ENCODE assay signal across 8 mouse cellular contexts in genomic region chr12:70967581-70967980, GRCm38 (mm10). TPM values are rescaled to one million over a fixed set of nuclear protein-coding genes. Genes with fewer than 3 reads are reported as not detected.
DNase-seq lines count a peak whose midpoint lies in the region; ATAC-seq lines count a peak whose summit lies in the region.

No protein-coding gene starts in this region.

- no peaks in the 10 kb centered on the region for H3K27me3 ChIP-seq in limb, embryonic 10.5 days (ENCODE audit: low read depth, poor library complexity, severe bottlenecking)
- H3K27me3 ChIP-seq in stomach, embryonic 15.5 days (replicated peaks): no peaks in the 10 kb centered on the region

- H3K27ac ChIP-seq in limb, embryonic 10.5 days: peak overlapping the region; percentile 92
- peak overlapping the region; percentile 99 for H3K27ac ChIP-seq in stomach, embryonic 15.5 days

- H3K4me1 ChIP-seq in limb, embryonic 10.5 days: peaks cover 9% of the 10 kb centered on the region
- peaks cover 5% of the 10 kb centered on the region; the same call in 1 of the 2 replicates for H3K4me1 ChIP-seq in stomach, embryonic 15.5 days

- H3K9ac ChIP-seq in stomach, embryonic 15.5 days: peak overlapping the region; percentile 55; the same call in 1 of the 2 replicates

- no peak for ATAC-seq in stomach, embryonic 15.5 days (ENCODE audit: insufficient read depth, low FRiP score, low read depth)
- ATAC-seq in cerebellum, adult (ENCODE audit: insufficient number of reproducible peaks, low FRiP score, low TSS enrichment): no peak

- 40% methylated on average over 8 of the region's 8 CpGs for WGBS in limb, embryonic 10.5 days
- 26% methylated on average over 8 of the region's 8 CpGs for WGBS in stomach, embryonic 15.5 days

- H3K36me3 ChIP-seq in limb, embryonic 10.5 days: peaks cover 16% of the 10 kb centered on the region
- 0 out of 2 replicates have a peak, but pooled peaks cover 8% of the 10 kb centered on the region for H3K36me3 ChIP-seq in stomach, embryonic 15.5 days

- DNase-seq in adrenal gland, adult 2 months: peak; percentile 12
- no peak for DNase-seq in adrenal gland, postnatal 36 days
- peak; percentile 5 for DNase-seq in ovary, postnatal 36 days (ENCODE audit: low spot score)
- DNase-seq in ovary, postnatal 10 days (ENCODE audit: low spot score): no peak
- no peak for DNase-seq in limb, embryonic 10.5 days (ENCODE audit: low spot score)
- no peak for DNase-seq in frontal cortex, postnatal 36 days (ENCODE audit: low spot score in 2 of 2)

- peak overlapping the region; percentile 66 for H3K4me3 ChIP-seq in limb, embryonic 10.5 days
- H3K4me3 ChIP-seq in stomach, embryonic 15.5 days (replicated peaks): peak overlapping the region; percentile 76

- no peaks in the 10 kb centered on the region for H3K9me3 ChIP-seq in limb, embryonic 10.5 days (replicated peaks)
- no peaks in the 10 kb centered on the region for H3K9me3 ChIP-seq in stomach, embryonic 15.5 days

- H3K4me2 ChIP-seq in stomach, embryonic 15.5 days: peak overlapping the region; percentile 63

RNA-seq across cellular contexts. Expression of gene Psma3, which starts 6.8 kb away (rescaled TPM):
- total RNA-seq in adrenal gland, adult 2 months (2021): 100 to 1,000 TPM; 369 to 448 TPM
- polyA plus RNA-seq in adrenal gland, adult 2 months (2012; rRNA removed): 6.2 and 6.8 TPM in 2 replicates
- 100 to 1,000 TPM; 366 to 395 TPM for total RNA-seq in adrenal gland, postnatal 36 days (2021)
- 656 and 733 TPM in 2 replicates for polyA plus RNA-seq in limb, embryonic 10.5 days (2016; fragmentation: Nextera tagmentation; extraction: Ambion mirVana)
- 521 and 644 TPM in 2 replicates for polyA plus RNA-seq in stomach, embryonic 15.5 days (2015; fragmentation: Nextera tagmentation; extraction: Ambion mirVana)

RNA-seq across cellular contexts. Expression of gene Actr10, which starts 29.9 kb away (rescaled TPM):
- total RNA-seq in adrenal gland, adult 2 months (2021): 100 to 1,000 TPM; 192 to 229 TPM
- polyA plus RNA-seq in adrenal gland, adult 2 months (2012; rRNA removed): 7.4 and 11.1 TPM in 2 replicates
- total RNA-seq in adrenal gland, postnatal 36 days (2021): 100 to 1,000 TPM; 205 to 206 TPM
- 221 and 232 TPM in 2 replicates for polyA plus RNA-seq in limb, embryonic 10.5 days (2016; fragmentation: Nextera tagmentation; extraction: Ambion mirVana)
- polyA plus RNA-seq in stomach, embryonic 15.5 days (2015; fragmentation: Nextera tagmentation; extraction: Ambion mirVana): 184 and 210 TPM in 2 replicates

RNA-seq across cellular contexts. Expression of gene Arid4a, which starts 48.2 kb away (rescaled TPM):
- 10 to 100 TPM; 19.0 to 20.1 TPM for total RNA-seq in adrenal gland, adult 2 months (2021)
- 1.7 and 1.8 TPM in 2 replicates for polyA plus RNA-seq in adrenal gland, adult 2 months (2012; rRNA removed)
- total RNA-seq in adrenal gland, postnatal 36 days (2021): 10 to 100 TPM; 21.2 to 22.3 TPM
- polyA plus RNA-seq in limb, embryonic 10.5 days (2016; fragmentation: Nextera tagmentation; extraction: Ambion mirVana): 24.8 and 31.2 TPM in 2 replicates
- 37.1 and 37.8 TPM in 2 replicates for polyA plus RNA-seq in stomach, embryonic 15.5 days (2015; fragmentation: Nextera tagmentation; extraction: Ambion mirVana)

Comparison
In these comparisons a context has a peak if more than half of its experiments do, and no peak if none do; other contexts are left out.
1. DNase-seq: peak in adrenal gland, adult 2 months (single experiment) and ovary, postnatal 36 days (single experiment); none in adrenal gland, postnatal 36 days (0 of 2), ovary, postnatal 10 days (single experiment), limb, embryonic 10.5 days (single experiment) and frontal cortex, postnatal 36 days (0 of 2).
2. RNA of gene Psma3, which starts 6.8 kb away (polyA plus RNA-seq): 656 to 733 TPM in limb, embryonic 10.5 days and 521 to 644 TPM in stomach, embryonic 15.5 days; 6.2 to 6.8 TPM in adrenal gland, adult 2 months; every median in the first group is over 10 times any median in the second.
3. RNA of gene Actr10, which starts 29.9 kb away (polyA plus RNA-seq): 221 to 232 TPM in limb, embryonic 10.5 days and 184 to 210 TPM in stomach, embryonic 15.5 days; 7.4 to 11.1 TPM in adrenal gland, adult 2 months; every median in the first group is over 10 times any median in the second.